Mouse (Mus musculus): ENCODE results near the gene Polr2l.
"Not testable (repeated sequence)": the region's sequence is repeated elsewhere in the genome, so short reads cannot be mapped to it uniquely, and the experiment has no call there.

Gene Polr2l

DNA sequence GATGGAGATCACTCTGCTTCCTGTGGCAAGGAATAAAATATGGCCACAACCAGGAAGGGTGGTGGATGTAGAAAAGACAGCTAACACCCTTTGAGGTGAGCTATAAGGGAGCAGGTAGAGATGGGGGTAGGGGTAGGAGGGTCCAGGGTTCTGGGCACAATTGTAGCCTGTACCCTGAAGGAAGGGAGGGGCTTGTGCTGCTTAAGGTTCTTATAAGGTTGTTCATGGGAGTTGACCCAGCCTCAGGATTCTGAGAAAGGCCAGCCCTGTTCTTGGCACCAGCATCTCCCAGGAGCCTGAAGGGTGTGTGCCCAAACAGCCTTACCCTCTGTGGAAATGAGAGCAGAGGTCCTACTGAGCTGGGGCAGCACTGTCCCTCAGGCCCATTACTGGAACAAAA lies 23.0 kb downstream of the Polr2l start:
- DNase-seq (ENCODE audit: low read depth, low spot score): no peak

DNA sequence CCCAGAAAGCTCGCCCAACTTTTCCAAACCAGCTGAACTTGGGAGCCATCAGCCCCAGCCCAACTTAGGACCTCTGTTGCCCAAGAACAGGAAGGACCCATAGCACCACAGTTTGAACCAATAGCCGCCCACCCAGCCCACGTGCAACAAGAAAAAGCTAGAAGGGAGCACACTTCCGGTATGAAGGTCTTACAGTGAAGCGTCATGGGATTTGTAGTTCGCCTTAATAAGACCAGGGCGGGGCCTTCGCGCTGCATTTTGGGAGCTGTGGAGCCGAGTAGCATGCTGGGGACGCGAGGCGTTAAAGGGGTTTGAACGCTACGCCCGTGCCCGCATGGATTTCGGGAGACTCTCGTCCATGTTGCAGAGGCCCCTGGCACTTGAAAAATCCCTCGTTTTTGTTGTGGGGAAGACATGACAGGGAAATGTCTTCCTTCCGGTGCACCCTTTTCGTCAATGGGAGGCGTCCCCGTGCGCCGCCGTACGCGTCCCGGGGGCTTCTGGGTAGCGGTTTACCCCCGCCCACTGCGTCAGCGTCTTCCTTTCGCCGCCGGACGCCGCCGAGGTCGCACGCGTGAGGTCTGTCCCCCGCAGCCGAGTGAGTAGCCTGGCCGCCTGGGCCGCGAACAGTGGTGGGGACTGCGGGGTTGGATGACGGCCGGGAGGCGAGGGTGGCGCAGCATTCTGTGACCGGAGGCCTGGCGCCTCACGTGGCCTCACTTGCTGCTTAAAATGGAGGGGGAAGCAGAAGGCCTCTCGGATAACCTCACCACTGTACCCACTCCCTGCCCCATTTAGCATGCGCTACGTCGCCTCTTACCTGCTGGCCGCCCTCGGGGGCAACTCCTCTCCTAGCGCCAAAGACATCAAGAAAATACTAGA lies 27.6 kb downstream of the Polr2l start, which contains the start of gene Rplp2:
TSS of gene Rplp2 (plus strand) at position 261 of the 882 bp plus-strand sequence.
- peak; percentile 98 for DNase-seq (ENCODE audit: low read depth, low spot score)

DNA sequence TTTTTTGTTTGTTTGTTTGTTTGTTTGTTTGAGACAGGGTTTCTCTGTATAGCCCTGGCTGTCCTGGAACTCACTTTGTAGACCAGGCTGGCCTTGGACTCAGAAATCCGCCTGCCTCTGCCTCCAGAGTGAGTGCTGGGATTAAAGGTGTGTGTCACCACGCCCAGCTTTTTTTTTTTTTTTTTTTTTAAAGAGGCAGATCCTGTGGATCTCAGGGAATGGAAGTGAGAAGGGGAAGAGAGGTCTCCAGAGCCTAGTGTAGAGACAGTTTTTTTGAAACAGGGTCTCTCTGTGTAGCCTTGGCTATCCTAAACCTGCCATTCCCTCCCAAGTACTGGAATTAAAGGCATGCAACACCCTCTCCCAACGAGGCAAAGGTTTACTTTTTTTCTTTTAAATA lies 28.6 kb downstream of the Polr2l start:
- not testable (repeated sequence) for DNase-seq (ENCODE audit: low read depth, low spot score)

DNA sequence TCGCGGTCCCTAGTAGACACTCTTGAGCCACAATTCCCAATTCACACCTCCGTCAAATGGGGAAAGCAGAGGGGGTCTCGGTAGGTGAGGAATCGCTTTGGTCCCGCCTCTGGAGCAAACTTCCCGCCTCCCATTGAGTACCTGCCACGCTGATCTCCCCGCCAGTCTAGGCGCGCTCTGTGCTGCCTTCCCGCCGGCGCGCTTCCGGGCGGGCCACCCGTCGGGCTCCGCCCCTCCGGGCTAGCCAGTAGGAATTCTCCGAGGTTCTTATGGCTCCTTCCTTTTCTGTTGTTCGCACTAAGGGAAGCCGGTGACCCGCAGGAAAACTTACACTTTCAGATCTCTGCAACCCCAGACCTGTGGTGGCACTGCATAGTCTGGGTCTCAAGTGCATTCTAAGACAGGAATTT lies 31.1 kb downstream of the Polr2l start, which contains the start of gene Pidd1:
TSS of gene Pidd1 (minus strand) at position 198 of the 410 bp plus-strand sequence.
- DNase-seq (ENCODE audit: low read depth, low spot score): peak; percentile 77

DNA sequence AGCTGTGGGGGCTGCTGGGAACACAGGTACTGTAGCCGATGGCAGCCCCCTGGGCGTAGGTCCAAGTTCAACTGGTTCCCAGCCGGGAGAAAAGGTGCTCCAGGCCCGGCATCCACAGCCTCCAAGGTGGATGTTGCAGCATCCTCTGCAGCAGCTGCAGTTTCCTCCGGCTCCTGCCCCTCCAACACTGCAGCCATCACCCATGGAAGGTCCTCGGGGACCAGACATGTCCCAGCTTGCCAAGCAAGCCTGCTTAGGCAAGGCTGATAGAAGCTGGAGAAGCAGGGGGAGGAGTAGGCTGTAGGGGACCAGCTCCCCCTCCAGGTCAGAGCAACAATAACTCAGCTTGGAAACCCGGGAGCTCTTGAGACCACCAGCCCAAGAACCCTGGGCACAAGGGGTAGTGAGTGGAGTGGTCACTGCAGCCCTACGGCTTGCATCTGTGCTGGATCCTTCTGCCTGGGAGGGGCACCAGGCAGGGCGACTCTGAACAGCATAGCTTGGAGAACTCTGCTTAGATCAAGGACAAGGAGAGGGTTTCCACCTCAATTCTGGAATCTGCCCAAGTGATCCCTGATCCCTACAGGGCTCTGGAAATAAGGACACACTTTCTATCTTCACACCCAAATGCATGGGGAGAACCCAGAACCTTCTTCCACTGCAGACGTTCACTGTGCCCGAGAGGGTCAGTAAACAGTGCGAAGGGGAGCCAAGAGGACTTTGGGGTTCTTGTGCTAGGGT lies 31.7 kb downstream of the Polr2l start:
- DNase-seq (ENCODE audit: low read depth, low spot score): peak; percentile 78

DNA sequence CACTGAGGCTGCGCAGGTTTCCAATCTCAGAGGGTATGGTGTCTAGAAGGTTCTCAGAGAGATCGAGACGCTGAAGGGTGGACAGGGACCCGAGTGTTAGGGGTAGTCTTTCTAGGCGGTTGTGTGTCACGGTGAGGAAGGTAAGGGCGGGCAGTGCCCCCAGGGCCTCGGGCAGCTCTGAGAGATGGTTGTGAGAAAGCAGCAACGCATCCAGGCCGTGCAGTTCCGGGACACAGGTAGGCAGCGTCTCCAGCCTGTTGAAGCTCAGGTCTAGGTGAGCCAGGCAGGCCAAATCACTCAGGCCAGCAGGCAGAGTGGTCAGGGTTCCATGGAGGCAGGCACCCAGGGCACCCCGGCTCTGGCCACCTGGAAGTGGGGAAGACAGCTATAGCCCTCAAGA lies 32.7 kb downstream of the Polr2l start:
- DNase-seq (ENCODE audit: low read depth, low spot score): no peak

DNA sequence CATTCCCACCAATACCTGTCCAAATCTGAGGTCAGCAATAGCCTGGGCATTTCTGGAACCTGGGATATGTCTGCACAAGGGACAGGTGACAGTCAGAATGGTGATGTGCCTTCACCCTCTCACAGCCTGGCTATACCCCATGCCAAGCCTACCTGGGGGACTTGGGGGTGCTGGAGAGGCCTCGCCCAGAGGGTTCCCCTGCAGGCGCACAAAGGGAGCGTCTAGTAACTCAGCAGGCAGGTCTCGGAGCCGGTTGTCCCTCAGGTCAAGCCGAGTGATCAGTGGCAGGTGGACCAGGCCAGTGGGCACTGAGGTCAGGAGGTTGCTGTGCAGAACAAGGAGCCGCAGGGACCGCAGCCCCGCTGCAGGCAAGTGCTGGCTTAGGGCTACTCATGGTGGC lies 33.5 kb downstream of the Polr2l start:
- DNase-seq (ENCODE audit: low read depth, low spot score): no peak

DNA sequence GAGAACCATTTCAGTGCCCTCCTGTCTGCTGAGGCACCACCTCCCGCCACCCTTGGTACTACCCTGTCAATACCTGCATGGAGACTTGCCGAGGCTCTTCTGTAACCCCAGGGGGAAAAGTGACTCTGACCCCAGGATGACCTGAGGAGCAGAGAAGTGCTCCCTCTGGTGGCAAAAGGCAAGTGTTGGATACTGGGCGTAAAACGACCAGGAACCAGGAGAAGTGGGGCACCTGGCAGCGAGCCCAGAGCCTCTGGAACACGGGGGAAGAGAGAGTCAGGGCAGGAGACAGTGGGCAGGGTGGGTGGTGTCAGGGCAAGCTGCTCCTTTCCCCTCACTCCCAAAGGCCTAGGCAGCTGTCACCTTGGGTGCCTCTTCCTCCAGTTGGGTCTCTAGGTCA lies 34.3 kb downstream of the Polr2l start:
- peak; percentile 89 for DNase-seq (ENCODE audit: low read depth, low spot score)

DNA sequence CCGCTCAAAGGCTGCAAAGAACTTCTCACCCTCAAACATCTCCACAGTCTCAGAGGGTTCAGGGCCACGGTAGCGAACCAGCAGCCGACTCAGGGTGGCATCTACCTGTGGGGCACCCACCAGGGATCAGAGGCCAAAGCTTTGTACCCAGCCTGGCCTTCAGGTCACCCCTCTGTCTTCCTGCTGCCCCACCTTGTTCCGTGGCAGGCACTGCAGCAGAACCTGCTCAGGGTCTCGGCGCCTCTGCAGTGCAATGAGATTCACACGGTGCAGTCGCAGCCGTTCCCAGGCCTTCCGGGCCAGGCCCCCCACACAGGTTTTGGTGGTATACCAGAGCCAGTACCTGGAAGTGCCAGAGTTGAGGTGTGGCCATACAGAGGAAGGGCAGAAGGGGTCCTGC lies 35.1 kb downstream of the Polr2l start:
- no peak for DNase-seq (ENCODE audit: low read depth, low spot score)

DNA sequence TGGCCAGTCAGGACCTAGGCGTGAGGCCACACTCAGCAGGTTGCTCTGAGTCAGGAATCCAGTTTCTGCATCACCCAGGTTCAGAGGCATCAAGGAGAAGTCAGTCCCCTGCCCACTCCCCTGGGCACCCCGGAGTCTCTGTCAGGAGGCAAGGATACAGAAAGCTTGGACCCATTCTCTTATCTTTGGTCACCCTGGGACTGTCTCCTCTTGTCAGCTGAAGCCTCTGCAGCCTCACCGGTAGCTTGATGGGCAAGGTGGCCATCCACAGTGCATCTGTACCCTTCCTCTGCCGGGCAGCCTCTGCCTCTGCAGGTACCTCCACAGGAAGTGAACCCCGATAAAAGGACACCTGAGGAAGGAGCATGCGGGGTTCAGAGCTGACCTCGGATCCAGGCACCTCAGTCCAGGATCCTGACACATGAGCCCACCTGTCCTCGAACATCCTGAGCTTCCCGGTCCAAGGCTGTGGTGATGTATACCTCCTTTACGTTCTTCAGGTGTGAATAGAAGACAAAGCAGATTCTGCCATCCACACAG lies 35.7 kb downstream of the Polr2l start:
- DNase-seq (ENCODE audit: low read depth, low spot score): no peak

DNA sequence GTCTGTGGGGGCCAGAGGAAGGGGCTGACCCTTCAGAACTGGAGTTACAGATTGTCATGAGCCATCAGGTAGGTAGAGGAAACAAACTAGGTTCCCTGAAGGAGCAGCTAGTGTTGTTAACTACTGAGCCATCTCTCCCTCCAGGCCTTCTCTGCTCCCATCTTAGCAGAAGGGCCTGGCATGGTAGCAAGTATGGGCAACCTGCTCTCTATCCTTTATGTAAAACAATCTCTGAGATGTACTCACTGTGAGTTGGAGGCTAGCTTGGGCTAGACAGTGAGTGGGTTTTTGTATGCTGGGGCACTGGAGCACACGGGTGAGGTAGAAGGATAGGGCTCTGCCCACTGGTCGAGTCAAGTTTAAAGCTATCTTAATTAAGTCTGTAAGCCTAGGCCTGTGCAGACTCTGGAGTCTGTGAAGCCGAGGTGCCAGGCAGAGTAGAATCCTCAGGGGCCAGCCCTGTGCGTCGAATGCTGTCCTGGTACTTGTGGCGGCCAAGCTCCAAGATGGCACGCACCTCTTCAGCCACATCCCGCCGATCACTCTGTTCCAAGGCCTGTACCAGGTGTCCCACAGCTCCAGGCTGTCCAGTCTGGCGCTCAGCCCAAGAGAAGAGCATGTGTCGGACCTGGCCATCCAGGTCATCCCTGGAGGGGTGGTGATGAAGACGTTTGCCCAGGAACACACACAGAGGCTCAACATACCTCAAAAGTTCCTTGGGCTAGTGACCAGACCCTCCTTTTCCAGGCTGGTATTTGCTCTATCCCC lies 36.5 kb downstream of the Polr2l start:
- DNase-seq (ENCODE audit: low read depth, low spot score): no peak

DNA sequence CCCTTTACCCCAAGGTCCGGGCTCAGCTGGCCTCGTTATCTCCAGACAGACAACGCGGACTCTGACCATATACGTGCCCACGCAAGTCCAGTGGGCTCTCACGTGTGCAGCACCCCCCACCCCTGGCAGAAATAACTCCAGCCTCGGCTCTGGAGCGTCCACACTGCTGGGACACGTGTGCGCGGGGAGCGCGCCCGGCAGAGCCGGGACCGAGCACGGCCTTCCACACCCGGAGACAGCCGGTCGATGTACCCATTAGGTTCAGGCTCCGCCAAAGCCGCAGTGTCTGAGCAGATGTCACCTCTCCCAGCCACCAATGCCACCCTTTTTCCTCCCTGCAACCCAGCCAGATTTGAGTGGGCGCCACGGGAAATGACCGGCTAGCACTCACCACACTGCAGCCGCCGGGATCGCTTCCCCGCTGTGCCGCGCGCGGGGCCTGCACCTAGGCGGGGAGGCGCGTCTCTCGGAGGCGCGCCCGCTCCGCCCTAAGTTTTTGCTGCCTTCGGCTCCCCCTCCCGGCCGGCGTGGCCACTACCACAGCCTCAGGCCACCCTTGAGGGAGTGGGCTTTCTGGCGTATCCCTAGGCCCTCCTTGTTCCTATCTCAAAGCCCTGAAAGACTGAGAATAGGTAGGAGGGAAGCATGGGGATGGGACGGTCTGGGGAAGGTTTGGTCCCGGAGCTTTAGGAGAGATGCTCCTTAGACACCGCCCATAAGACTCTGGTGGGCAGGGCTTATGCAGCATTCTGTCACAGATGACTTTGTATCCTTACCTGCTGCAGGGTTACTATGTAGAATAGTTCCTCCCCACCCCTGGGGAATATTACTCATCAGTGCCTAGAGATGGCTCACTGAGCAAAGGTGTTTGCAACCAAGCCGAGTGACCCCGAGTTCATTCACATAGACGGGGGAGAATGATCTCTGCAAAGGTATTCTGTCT lies 37.5 kb downstream of the Polr2l start, which contains the start of gene Slc25a22:
TSS of gene Slc25a22 (minus strand) at position 715 of the 943 bp plus-strand sequence.
- peak; percentile 78 for DNase-seq (ENCODE audit: low read depth, low spot score)

DNA sequence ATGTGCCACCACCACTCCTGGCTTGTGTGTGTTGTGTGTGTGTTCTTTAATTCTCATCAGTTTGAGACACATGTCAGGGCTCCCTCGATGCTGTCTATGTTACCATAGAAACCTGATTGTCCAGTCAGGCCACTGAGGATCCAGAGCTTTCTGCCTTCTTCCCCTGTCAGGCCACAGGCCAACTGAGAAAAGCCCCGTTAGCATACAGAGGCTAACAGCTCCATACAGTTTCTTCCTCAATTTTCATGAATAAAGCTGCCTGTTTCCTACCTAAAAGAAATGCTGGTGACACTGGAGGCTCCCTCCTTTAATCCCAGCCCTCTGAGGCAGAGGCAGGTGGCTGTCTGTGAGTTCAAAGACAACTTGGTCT lies 38.4 kb downstream of the Polr2l start:
- DNase-seq (ENCODE audit: low read depth, low spot score): no peak

DNA sequence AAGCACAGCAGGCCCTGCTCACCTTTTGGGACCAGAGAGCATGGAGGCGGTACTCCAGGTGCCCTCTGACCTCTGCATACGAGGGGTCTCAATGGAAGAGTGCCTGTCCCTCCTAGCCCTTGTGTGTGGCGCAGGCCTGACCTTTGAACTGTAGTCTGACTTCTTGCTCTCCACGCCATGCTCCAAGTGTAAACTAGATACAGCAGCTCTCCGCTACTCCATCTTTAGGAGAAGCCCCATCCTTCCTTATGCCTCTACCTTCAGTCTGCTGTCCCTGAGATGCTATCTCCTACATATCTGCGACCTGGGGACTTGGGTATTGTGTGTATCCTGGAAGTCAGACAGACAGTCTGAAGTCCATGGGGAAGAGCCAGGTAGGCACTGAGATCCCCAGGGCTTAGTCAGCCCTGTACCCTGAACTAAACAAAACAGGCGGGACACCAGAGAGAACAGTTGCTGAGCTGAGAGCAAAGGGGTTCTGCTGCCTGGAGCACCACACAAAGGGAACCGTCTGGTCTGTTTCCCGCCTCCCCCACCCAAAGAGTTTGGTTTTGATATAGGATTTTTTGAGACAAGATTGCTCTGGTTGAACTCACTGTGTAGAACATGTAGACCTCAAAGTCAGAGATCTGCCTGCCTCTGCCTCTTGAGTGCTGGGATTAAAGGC lies 38.9 kb downstream of the Polr2l start:
- no peak for DNase-seq (ENCODE audit: low read depth, low spot score)

DNA sequence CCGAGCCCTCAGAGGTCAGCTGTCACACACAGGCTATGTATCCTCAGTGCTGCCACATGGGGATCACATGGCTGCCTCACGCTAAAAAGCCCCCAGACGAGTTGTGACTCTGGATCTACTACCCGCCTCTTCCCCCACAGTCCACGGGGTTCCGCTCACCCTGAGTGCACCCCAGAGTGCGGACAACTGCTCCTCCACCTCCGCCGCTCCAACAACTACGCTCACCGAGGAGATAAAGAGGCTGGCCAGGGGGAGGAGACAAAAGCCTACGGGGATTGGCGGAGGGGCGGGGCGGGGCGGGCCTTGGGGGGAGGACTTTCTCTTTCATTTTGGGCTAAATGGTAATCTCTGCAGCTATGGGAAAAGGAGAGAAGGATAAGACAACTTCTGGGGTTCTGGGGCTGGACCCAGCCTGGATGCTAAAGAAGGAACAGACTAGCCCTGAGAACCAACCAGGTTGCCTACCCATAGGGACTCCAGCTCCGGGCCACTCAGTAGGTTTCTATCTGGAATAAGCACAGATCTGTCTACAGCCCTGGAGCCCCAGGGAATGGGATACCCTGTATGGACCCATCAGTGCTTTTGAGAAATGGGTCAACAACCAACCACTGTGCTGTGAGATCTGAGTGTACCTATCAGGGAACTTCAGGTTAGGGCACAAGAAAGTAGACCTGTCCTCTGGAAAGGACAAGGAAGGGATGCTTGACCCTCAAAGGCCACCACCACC lies 39.6 kb downstream of the Polr2l start:
- DNase-seq (ENCODE audit: low read depth, low spot score): no peak

DNA sequence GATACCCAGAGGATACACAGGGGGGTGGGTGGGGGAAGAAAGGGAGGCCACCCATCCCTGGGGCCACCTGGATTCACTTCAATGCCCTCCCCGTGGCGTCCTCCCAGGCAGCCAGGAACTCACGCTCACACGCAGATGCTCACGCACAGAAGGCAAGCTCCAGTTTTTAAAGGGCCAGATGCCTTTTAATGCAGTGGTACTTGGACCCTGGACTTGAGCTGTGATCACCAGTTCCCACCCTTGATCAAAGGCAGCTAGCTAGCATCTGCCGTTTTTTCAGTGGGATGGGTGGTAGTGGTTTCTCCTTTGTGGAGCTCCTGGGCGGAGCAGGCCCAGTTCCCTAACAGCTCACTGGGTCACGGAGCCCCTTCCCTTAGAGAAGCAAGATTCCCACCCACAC lies 40.5 kb downstream of the Polr2l start:
- no peak for DNase-seq (ENCODE audit: low read depth, low spot score)

DNA sequence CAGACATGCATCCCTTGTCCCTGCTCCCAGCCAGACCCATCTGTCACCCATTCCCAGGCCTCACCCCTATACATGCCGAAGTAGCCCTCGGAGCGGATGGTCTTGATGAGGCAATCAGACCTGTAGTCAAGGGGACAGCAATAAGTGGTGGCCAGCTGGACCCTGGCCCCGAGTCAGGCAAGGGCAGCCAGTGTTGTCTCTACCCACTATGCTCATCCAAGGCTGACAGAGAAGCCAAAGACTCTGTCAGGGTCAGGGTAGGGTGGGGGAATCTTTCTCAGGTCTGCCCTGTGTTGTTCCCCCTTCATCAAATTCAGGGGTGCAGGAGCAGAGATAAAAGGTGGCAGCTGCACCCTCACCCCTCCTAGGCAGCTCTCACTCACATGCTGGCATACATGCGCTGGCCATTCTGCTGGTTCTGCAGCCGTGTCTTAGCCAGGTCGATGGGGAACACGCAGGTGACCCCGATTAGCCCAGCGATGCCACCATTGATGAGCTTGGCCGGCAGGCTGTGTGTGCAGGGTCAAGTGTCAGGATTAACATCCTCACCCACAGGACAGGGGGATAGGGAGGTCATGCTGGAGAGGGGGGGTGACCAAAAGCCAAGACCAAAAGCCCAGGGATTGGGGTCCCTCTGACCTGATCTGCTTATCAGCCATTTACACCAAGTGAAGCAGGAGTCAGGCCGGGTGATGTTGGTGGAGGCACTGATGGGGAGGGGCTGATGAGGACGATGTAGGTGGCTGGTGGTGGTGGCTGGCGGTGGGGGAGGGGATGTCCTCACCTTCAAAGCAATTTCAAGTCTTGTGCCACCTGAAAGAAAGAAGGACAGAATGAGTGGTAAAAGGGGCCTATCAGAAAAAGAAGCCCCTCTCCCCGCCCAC lies 41.2 kb downstream of the Polr2l start:
- no peak for DNase-seq (ENCODE audit: low read depth, low spot score)

All from ES-CJ7 (cell line).